Mouse (Mus musculus) C2C12 (cell line): ENCODE measurements at regions not wholly inside any gene's neighbourhood (a gene's known extent, or its start where the extent isn't known, plus 50 kb on each side); places are given as distances from the start of the nearest gene placed in this dataset.
"Not testable (repeated sequence)": the region's sequence is repeated elsewhere in the genome, so short reads cannot be mapped to it uniquely, and the experiment has no call there.

Source experiments
- H3K27me3 ChIP-seq: one replicate; pipeline ENCODE4 v1.6.1; 2011; ENCODE audit not compliant: control insufficient read depth, insufficient read depth, insufficient read length
- H3K36me3 ChIP-seq: one replicate; pipeline ENCODE4 v1.6.1; 2011; ENCODE audit not compliant: control insufficient read depth, insufficient read depth
- H3K4me3 ChIP-seq: one replicate; pipeline ENCODE4 v1.5.1; 2011; ENCODE audit warnings: mild to moderate bottlenecking, control low read depth; ENCODE audit not compliant: poor library complexity, insufficient read depth, severe bottlenecking
- H3K79me2 ChIP-seq: one replicate; pipeline ENCODE4 v1.6.1; 2011; ENCODE audit not compliant: control insufficient read depth, insufficient read depth
- H3K79me3 ChIP-seq: one replicate; pipeline ENCODE4 v1.6.1; 2011; ENCODE audit warnings: low read depth, control low read depth
- H3ac ChIP-seq: one replicate; pipeline ENCODE3; 2011; ENCODE audit warnings: low read depth; ENCODE audit not compliant: control insufficient read depth, insufficient read length
- CEBPB ChIP-seq: IDR thresholded peaks from one replicate; pipeline ENCODE4 v1.6.1; 2011; ENCODE audit warnings: low read depth, mild to moderate bottlenecking, control low read depth, moderate library complexity
- CTCF ChIP-seq: IDR thresholded peaks from one replicate; pipeline ENCODE4 v1.5.1; 2011; ENCODE audit not compliant: control insufficient read depth, insufficient read depth, insufficient read length
- FOSL1 ChIP-seq: IDR thresholded peaks from one replicate; pipeline ENCODE4 v1.8.0; 2011; ENCODE audit warnings: mild to moderate bottlenecking, low read length; ENCODE audit not compliant: poor library complexity, insufficient read depth, severe bottlenecking
- MAX ChIP-seq: IDR thresholded peaks from one replicate; pipeline ENCODE4 v1.6.1; 2011; ENCODE audit warnings: mild to moderate bottlenecking, control low read depth
- MYOD1 ChIP-seq: IDR thresholded peaks from one replicate; pipeline ENCODE4 v1.6.1; 2011; ENCODE audit warnings: low read depth; ENCODE audit not compliant: control insufficient read depth, insufficient read length
- MYOG ChIP-seq: IDR thresholded peaks from one replicate; pipeline ENCODE4 v1.6.1; 2011; ENCODE audit not compliant: control insufficient read depth, insufficient read length; ENCODE audit errors: extremely low read depth
- USF1 ChIP-seq: IDR thresholded peaks from one replicate; pipeline ENCODE4 v1.6.1; 2011; ENCODE audit warnings: low read depth, mild to moderate bottlenecking, control low read depth, moderate library complexity

GRCm38 (mm10) chr10:69005199-69005872 is 145.9 kb upstream of the Rhobtb1 start:
- peak; percentile 64 for TF ChIP-seq CTCF
- no peak for TF ChIP-seq FOSL1
- no peak for TF ChIP-seq MAX
- Histone ChIP-seq H3K79me3 (no peaks in the 10 kb centered on the region), H3K36me3 (no peaks in the 10 kb centered on the region), H3ac (no peak overlapping the region), H3K27me3 (no peaks in the 10 kb centered on the region), H3K79me2 (no peaks in the 10 kb centered on the region), H3K4me3 (no peak overlapping the region)

- not testable (repeated sequence) for H3K4me3 ChIP-seq, H3K27me3 ChIP-seq, H3K79me3 ChIP-seq
These were observed 142.6 kb upstream of the Rhobtb1 start for GRCm38 (mm10) chr10:69008679-69009078.

DNA sequence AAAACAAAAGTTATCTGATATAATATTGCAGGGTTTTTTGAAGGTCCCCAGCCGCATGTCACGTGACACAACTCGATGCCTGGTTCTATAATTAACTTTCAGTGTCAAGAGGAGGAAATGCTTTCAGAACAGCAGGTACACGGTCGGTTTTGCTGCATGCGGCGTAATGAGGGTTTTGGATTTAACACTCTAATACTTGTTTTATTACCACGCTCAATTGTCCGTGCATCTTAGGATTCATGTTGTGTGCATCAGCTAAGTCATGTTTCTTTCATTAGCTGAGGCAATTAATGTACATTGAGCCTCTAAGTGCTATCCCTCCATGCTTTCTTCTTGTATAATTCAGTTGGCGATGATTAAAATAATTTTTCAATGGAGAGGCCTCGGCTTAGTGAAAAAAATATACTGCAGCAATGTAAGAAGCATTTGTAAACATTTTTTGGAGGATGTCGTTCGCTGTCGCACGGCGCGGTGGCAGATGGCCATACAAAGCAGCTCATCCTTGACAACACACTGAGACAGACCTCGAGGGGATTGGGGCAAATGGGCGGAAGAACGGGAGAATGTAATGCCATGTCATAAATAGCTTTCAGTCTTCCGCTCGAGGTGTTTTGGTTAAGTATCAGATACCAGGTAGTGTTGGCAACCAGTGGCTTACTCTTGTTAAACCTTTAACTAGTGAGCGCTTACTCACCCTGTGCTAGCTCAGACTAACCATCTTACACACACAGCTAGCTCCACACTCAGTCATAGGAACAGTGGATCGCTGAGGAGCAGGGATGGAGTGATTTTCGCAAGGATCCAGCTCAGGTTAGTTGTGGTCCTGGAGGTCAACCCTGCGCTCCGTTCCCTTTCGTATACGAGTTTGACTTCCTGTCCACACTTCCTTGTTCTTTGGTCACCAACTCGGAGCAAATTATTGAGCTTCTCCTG is 130.2 kb upstream of the Rhobtb1 start:
- H3K27me3 ChIP-seq: peaks cover 4% of the 10 kb centered on the region
- H3K36me3 ChIP-seq: no peaks in the 10 kb centered on the region
- no peaks in the 10 kb centered on the region for H3K79me2 ChIP-seq
- no peak overlapping the region for H3K4me3 ChIP-seq
- H3ac ChIP-seq: no peak overlapping the region
- TF ChIP-seq FOSL1 (no peak), CEBPB (no peak), CTCF (no peak)
- no peaks in the 10 kb centered on the region for H3K79me3 ChIP-seq

More at GRCm38 (mm10) chr10:69008679-69009078, 142.6 kb upstream of the Rhobtb1 start:
- H3K79me2 ChIP-seq, H3K36me3 ChIP-seq, H3ac ChIP-seq: not testable (repeated sequence)

DNA sequence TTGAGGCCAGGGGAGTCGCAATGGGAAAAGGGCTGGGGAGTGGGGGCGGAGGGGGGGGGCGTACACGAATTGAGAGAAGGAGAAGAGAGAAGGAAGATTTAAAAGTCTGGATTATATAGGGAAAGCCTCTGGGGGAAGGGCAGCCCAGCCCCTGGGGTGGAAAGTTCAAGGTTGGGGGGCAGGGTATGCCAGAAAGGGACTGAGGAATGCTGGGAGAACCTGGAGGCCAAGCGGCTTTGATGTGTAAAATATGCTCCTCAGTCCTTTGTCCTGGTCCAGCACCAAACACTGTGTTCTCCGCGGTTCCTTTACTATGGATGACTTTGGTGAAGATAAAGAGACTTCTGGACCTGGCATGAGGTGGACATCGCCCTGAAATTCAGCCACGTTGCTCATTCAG is 117.8 kb upstream of the Rhobtb1 start:
- TF ChIP-seq MYOD1: no peak
- no peak for TF ChIP-seq MAX
- TF ChIP-seq MYOG: no peak
- TF ChIP-seq CEBPB: no peak
- TF ChIP-seq CTCF: no peak
- no peak for TF ChIP-seq FOSL1
- no peak for TF ChIP-seq USF1
- Histone ChIP-seq H3ac (no peak overlapping the region), H3K4me3 (no peak overlapping the region), H3K36me3 (no peaks in the 10 kb centered on the region), H3K79me3 (no peaks in the 10 kb centered on the region), H3K79me2 (no peaks in the 10 kb centered on the region), H3K27me3 (no peaks in the 10 kb centered on the region)

DNA sequence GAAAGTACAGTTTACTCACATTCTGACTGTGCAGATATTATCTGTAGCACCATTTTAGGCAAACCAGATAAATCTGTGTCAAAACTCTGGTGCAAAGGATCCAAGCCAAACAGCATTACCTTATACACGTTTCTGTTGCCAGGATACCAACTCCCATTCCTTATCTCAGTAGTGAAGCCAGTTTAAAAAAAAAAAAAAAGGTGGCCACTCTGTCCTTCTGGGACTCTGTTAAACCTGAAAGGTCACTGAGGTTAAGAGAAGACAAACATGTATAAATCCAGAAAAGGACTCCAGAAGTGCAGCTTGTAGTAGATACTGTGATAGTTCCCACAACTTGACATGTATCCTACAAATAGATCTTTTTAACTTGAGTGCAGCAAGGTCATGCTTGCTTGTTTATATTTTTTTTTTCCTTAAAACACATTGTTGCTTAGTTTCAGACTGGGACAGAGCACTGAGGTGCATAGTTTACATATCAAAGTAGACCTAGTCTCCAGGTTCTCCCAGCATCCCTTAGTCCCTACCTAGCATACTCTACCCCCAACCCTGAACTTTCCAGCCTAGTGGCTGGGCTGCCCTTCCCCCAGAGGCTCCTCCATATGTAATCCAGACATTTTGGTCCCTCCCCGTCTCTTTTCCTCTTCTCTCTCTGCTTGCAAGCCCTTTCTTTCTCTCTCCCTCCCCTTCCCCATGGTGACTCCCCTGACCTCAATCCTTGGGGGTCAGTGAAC is 116.7 kb upstream of the Rhobtb1 start:
- Histone ChIP-seq H3K36me3 (no peaks in the 10 kb centered on the region), H3ac (no peak overlapping the region), H3K27me3 (no peaks in the 10 kb centered on the region), H3K79me2 (no peaks in the 10 kb centered on the region), H3K79me3 (no peaks in the 10 kb centered on the region), H3K4me3 (no peak overlapping the region)
- no peak for TF ChIP-seq MAX
- no peak for TF ChIP-seq CEBPB
- no peak for TF ChIP-seq CTCF
- TF ChIP-seq FOSL1: no peak

DNA sequence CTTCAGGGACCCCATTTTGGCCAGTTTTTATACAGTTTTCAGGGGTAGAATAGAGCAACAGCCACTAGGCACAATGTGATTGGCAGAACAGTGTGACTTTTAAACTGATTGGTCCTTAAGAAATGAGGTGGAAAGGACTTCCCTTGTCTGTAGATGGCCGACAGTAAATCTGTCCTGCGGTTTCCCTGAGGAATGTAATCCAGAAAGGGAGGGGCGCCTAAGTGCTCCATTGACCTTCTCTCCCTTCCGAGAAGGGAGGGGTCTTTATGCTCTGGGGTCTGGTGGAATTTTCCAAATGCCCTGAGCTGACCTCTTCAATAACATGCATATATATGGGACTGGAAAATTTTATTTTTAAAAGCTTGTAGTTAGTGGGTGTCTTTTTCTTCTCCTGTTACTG is 115.7 kb upstream of the Rhobtb1 start:
- H3K79me2 ChIP-seq, H3K79me3 ChIP-seq, H3ac ChIP-seq, H3K36me3 ChIP-seq, H3K27me3 ChIP-seq, H3K4me3 ChIP-seq: not testable (repeated sequence)
